ENCODE assay signal across 18 mouse cellular contexts in the genomic region with DNA sequence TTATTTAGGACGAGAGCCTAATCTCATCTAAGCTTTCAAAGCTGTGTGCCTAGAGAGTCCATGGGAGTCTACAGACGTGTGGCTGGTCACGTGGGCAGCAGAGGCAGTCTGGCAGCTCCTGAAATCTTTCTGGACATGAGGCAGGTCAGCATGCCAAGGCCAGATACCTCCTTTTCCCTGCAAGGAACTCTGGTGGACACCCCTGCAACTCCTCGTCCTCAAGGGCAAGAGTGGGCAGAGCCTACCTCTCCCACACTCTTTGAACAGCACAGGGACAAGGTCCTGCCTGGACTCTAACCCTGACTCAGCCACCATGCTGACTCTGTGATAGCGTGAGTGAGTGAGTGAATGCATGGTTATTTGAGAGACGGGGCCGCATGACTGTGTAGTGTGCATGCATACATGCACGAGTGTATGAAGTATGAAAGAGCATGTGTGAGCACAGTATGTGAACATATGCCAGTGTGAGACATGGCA.
"Had no signal": no experiment of that assay in that cellular context is flagged by ENCODE, and none has a peak within 500 bp of the region (broad histone marks: within the 10 kb centered on the region; RNA-seq: fewer than 3 reads in every experiment).

No protein-coding gene starts in this region.

- H3K4me2 ChIP-seq: liver, embryonic 11.5 days; lung, embryonic 14.5 days; midbrain, embryonic 11.5 days; midbrain, embryonic 15.5 days; stomach, embryonic 15.5 days had no signal

- H3K4me3 ChIP-seq: layer of hippocampus, adult 2 months; midbrain, embryonic 15.5 days; stomach, embryonic 15.5 days had no signal

- ATAC-seq: liver, postnatal 0 days; lung, postnatal 0 days; midbrain, embryonic 15.5 days had no signal

- H3K27ac ChIP-seq: kidney, postnatal 0 days; layer of hippocampus, adult 2 months; liver, embryonic 14.5 days; macrophage; midbrain, embryonic 15.5 days; stomach, embryonic 15.5 days had no signal

- H3K9ac ChIP-seq: liver, embryonic 14.5 days; liver, postnatal 0 days; lung, embryonic 14.5 days; midbrain, embryonic 15.5 days; stomach, embryonic 15.5 days had no signal

- H3K27me3 ChIP-seq: midbrain, embryonic 15.5 days; stomach, embryonic 15.5 days had no signal

- DNase-seq: kidney, adult 2 months; kidney, postnatal 25 days; layer of hippocampus, adult 9-11 months; liver, postnatal 0 days; lung, embryonic 14.5 days; right cerebral cortex, postnatal 25 days; spleen, adult 18-20 months; thymus, adult 18-20 months; thymus, postnatal 36 days had no signal

- H3K4me1 ChIP-seq: midbrain, embryonic 15.5 days; stomach, embryonic 15.5 days had no signal

- H3K36me3 ChIP-seq: midbrain, embryonic 15.5 days; stomach, embryonic 15.5 days had no signal

- H3K9me3 ChIP-seq: midbrain, embryonic 15.5 days; stomach, embryonic 15.5 days had no signal
